Mouse (Mus musculus): ENCODE data around the gene Ankrd35.
"Not testable (repeated sequence)": the region's sequence is repeated elsewhere in the genome, so short reads cannot be mapped to it uniquely, and the experiment has no call there.

Gene Ankrd35

GRCm38 (mm10) chr3:96669727-96670468 lies at the start of gene Ankrd35:
Gene Ankrd35, plus strand, starts transcription at chr3:96670131.
- DNase-seq, result peak; percentile 79

GRCm38 (mm10) chr3:96623201-96623600 lies 46.7 kb upstream of the Ankrd35 start:
- DNase-seq, result no peak

DNA sequence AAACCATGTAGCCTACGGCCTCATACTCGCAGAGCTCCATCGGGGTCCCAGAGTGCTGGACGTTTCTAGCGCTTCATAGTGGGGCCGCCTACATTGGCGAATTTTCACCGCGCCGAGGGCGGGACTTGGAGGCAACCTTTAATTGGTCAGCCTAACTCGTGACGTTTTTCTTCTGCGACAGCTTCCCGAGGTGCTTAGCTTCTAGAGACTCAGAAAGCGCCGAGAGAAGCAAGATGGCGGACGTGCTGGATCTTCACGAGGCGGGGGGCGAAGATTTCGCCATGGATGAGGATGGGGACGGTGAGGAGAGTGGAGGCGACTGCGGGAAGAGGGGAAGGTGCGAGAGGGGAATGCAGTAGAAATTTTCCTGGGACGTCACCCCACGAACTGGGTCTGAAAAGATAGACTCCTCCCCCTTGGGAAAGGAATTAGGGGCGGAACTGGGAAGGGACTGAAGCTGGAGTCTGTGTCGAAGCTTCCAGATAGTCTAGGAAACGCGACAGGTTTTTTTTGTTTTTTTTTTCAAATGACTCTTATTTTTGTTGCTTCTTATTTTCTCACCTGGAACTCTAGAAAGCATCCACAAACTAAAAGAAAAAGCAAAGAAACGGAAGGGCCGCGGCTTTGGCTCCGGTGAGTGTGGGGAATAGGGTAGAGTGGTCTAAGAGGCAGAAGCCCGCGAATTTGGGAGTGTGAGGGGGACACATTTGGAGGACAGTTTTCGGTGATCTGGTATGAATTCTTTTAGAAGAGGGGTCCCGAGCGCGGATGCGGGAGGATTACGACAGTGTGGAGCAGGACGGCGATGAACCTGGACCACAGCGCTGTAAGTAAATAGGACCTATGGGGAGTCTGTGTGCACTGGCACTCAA lies 40.0 kb upstream of the Ankrd35 start, which contains the start of gene Rbm8a:
Gene Rbm8a (plus strand): TSS at position 205 of the 872 bp plus-strand sequence.
- DNase-seq, result peak; percentile 94

DNA sequence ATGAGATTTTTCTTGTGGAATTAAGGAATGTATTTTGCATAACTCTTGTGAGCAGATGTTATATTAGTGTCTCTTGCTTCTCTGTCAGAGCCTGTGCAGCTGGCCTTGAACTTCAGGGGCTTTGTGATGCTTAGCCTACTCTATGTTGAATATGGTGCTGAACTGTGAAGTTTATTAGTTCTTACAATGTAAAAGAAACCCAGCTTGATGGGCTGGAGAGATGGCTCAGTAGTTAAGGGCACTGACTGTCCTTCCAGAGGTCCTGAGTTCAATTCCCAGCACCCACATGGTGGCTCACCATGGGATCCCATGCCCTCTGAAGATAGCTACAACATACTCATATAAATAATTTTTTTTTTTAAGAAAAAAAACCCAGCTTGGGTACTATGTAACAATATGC lies 37.9 kb upstream of the Ankrd35 start:
- no peak for DNase-seq

DNA sequence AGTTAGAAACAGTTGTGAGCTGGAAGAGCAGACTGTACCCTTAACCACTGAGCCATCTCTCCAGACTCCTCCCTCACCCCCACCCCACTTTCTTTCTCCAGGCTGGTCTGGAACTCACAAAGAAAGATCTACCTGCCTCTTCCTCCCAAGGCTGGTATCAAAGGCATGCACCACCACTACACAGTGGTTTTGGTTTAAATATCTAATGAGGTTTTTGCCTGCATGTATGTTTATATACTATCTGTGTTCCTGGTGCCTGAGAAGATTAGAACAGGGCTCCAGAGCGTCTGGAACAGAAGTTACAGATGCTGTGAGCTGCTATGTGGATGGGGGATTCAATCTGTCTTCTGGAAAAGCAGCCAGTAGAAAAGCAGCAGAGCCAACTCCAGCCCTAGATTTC lies 35.9 kb upstream of the Ankrd35 start:
- no peak for DNase-seq

GRCm38 (mm10) chr3:96634928-96635879 lies 34.7 kb upstream of the Ankrd35 start, which contains the start of the genes Pex11b and Gm42957:
Gene Pex11b, plus strand, starts transcription at chr3:96635376.
Gene Gm42957, plus strand, starts transcription at chr3:96635474.
- peak; percentile 84 for DNase-seq

DNA sequence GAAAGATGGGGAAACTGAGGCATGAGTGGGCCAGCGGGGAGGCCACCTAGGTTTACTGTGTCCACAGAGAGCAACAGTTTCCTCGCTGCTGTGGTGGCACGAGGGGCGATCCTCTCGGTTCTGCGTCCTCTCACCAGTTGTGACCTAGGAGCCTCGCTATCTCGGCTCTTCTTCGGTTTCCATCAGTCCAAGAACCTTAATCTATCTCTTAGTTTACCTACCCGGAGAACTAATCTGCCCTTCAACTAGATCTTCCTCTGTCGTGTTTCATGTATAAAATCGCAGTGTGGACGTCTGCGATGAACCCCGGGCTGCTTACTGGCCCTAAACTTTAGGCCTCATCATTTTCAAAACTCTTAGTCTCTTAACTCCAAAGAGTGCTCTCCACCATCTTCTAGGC lies 34.0 kb upstream of the Ankrd35 start:
- no peak for DNase-seq

DNA sequence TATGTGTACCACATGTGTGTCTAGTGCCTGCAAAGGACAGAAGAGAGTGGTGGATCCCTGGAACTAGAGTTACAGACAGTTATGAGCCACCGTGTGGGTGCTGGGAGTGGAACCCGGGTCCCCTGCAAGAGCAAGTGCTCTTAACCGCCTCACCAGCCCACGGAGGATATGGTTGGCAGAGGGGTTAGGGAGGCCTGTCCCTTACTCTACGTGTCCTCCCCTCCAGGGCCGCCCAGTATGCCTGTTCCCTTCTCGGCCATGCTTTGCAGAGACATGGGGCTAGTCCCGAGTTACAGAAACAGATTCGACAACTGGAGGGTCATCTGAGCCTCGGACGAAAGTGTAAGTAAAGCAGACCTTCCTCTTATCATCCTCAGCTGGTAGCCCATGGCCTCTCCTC lies 33.5 kb upstream of the Ankrd35 start:
- DNase-seq, result no peak

- DNase-seq, result peak; percentile 78
Measured at GRCm38 (mm10) chr3:96639219-96639618, 30.7 kb upstream of the Ankrd35 start.

DNA sequence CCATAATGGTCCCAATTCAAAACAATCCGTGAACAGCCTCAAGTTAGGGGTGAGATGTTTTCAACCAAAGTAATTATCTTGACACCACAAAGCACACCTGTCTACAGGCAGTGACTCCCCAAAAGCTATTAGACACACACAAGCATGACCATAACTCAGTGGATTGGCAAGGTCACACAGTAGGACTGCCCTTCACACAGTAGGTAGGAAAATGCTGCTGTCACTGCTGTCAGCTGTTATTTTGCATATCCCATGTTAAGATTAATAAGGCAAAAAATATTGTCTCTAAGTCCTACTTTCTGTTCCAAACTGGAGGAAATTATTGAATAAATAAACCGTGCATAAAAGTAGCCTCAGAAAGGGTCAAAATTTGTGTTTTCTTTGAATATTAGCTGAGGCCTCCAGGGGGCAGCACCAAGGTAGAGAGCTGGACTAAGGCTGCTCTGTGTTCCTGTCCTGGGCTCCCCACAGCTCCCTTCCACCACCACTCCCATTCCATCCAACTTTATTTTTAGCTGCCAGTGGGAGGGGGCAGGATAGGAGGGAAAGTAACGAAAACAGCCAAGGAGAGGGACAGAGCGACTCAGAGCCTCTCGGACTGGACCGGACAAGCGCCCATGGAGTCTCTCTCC lies 24.8 kb upstream of the Ankrd35 start, which contains the start of gene Itga10:
Gene Itga10 (plus strand): TSS at position 567 of the 632 bp plus-strand sequence.
- peak; percentile 11 for DNase-seq

GRCm38 (mm10) chr3:96647365-96647764 lies 22.6 kb upstream of the Ankrd35 start:
- no peak for DNase-seq

- DNase-seq, result no peak
Measured at GRCm38 (mm10) chr3:96660901-96661300, 9.0 kb upstream of the Ankrd35 start.

DNA sequence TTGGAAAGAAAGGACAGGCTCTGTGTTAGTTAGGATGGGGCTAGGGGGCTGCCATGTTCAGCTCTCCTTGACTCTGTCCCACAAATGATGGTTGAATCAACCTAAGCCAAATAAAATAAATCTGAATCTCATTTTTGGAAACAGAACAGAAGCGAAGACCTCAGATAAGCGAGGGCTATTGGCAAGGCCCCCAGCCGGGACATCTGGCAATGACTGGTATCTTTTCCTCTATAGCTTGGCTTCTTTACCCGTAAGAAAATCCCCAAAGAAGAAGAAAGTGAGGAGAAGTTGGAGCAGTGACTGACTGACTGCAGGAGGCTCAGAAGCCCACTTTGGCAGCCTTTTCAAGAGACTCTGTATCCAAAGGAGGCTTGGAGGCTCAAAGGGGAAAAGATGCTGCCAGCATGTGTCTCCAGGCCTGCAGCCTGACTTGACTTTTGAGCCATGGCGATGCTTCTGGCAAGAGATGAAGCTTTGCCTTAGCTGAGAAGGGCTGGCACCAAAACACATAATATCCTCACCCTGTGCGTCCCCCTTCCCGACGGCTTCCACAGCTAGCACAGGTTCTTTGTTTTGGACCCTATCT lies 7.1 kb upstream of the Ankrd35 start:
- no peak for DNase-seq

DNA sequence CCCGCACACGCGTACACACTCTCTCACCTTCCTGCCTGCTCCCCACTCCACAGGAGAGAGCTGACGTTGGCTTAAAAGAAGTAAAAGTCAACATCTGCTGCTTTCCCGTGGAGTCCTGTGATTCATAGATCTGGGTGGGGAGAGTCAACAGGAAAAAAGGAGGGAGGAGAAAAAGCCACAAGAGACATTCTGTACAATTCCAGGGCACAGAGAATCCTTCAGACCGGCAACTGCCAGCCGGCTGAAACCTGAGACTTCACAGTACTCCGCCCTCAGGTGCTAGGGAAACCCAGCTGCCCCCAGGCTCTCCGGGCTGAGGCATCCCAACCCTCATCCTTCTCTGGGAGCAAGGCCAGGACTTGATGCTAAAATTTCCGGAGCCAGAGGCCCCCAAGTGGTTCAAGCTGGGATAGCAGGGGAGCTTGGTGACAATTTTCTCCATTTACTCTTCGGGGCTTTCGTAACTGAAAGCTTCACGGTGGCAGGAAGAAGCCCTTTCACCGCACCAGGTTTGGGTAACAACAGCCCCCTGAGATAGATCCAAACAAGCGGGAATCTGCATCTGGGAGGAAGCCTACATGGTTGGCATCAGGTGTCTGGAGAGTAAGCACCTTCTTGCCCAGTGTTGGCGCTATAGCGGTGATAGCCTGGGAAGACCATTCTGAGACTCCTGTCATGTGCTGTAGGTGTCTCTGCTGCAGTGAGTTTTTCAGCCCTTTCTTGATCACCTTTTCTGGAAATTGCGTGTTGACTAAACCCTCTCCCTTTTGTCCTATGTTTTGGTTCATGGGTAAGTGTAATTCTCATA lies 6.3 kb upstream of the Ankrd35 start:
- peak; percentile 73 for DNase-seq

DNA sequence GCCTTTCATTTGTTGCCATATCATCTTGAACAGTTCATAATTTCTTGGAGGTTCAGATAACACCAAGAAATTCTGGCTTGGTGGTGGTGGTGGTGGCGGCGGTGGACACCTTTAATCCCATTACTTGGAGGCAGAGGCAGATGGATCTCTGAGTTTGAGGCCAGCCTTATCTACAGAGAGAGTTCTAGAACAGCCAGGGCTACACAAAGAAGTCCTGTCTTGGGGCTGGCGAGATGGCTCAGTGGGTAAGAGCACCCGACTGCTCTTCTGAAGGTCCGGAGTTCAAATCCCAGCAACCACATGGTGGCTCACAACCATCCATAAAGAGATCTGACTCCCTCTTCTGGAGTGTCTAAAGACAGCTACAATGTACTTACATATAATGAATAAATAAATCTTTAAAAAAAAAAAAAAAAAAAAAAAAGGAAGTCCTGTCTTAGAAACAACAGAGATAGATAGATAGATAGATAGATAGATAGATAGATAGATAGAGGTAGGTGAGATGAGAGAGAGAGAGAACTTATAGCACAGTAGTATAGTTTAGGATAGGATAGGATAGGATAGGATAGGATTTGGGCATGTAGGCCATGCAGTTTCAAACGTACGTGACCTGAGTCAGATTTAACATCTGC lies 4.1 kb upstream of the Ankrd35 start:
- not testable (repeated sequence) for DNase-seq

DNA sequence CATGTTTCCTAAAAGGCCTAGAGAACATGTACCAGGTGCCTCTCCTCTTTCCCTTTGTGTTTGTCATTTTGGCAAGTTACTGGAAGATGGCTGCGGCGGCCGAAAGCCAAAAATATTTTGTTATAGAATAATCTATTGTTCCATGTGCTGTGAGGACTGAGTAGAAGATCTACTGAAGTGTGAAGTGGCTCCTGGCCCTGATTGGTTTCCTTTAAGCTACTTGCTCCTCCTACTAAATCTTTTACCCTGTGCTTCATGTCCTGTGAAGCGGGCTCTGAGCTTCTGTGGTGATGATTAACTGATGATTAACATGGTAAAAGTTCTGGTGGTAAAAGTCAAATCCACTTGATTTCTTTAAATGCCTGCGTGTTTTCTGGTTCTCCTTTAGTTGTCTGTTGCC lies 3.0 kb upstream of the Ankrd35 start:
- no peak for DNase-seq

GRCm38 (mm10) chr3:96667316-96667715 lies 2.6 kb upstream of the Ankrd35 start:
- DNase-seq, result peak; percentile 38

DNA sequence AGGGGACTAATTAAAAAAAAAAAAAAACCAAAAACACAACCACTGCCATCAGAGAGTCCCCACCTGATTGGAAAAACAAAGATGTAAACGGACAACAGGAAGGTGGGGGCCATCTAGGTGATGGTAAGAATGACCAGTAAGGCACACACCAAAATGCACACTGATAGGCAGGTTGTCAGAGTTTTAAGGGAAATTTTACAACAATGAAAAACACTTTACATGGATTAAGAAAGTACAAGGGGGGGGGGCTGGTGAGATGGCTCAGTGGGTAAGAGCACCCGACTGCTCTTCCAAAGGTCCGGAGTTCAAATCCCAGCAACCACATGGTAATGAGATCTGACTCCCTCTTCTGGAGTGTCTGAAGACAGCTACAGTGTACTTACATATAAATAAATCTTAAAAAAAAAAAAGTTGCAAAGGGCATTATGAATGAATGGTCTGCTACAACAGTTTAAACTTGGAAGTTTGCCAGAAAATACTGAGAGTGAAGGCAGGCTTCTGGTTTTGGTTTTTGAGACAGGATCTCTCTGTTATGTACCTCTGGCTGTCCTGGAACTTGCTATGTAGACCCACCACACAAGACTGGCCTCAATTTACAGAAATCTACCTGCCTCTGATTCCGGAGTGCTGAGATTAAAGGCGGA lies 1.4 kb upstream of the Ankrd35 start:
- no peak for DNase-seq

- DNase-seq, result no peak
Measured at GRCm38 (mm10) chr3:96671519-96671918, 1.6 kb downstream of the Ankrd35 start.

GRCm38 (mm10) chr3:96673514-96673913 lies 3.6 kb downstream of the Ankrd35 start:
- DNase-seq, result no peak
